Mouse (Mus musculus) natural killer cell, adult 2 months (primary cell): Measurements from ENCODE around the gene Terf2.

Experiments used
- DNase-seq, 2 experiments: peaks; one replicate each; pipeline ENCODE4 v3.0.0; 2022; ENCODE audit warnings: low spot score in 2 of 2

Terf2 gene

GRCm38 (mm10) chr8:107096366-107097036, at the start of gene Terf2:
Gene Terf2 (minus strand): TSS chr8:107096547.
- peak; percentile 89 to 93 for DNase-seq

- DNase-seq = no peak
These were observed 47.2 kb upstream of the Terf2 start for GRCm38 (mm10) chr8:107143501-107143900.

GRCm38 (mm10) chr8:107142539-107142938, 46.2 kb upstream of the Terf2 start:
- DNase-seq = no peak

- DNase-seq = no peak
These were observed 43.5 kb upstream of the Terf2 start for GRCm38 (mm10) chr8:107139704-107140470.

- no peak for DNase-seq
These were observed 42.0 kb upstream of the Terf2 start for GRCm38 (mm10) chr8:107138338-107138737.

- DNase-seq = no peak
These were observed 41.2 kb upstream of the Terf2 start for GRCm38 (mm10) chr8:107137591-107137990.

GRCm38 (mm10) chr8:107136003-107136612, 39.8 kb upstream of the Terf2 start:
- DNase-seq = no peak

- DNase-seq = no peak
These were observed 37.5 kb upstream of the Terf2 start for GRCm38 (mm10) chr8:107133881-107134280.

- DNase-seq = no peak
These were observed 36.5 kb upstream of the Terf2 start for GRCm38 (mm10) chr8:107132581-107133491.

- DNase-seq = no peak
These were observed 33.7 kb upstream of the Terf2 start for GRCm38 (mm10) chr8:107130028-107130427.

- DNase-seq = no peak
These were observed 33.1 kb upstream of the Terf2 start for GRCm38 (mm10) chr8:107129171-107130025.

- no peak for DNase-seq
These were observed 28.0 kb upstream of the Terf2 start for GRCm38 (mm10) chr8:107124343-107124742.

GRCm38 (mm10) chr8:107123063-107123614, 26.8 kb upstream of the Terf2 start:
- DNase-seq = no peak

- no peak for DNase-seq
These were observed 25.4 kb upstream of the Terf2 start for GRCm38 (mm10) chr8:107121681-107122291.

GRCm38 (mm10) chr8:107120806-107121205, 24.5 kb upstream of the Terf2 start:
- no peak for DNase-seq

GRCm38 (mm10) chr8:107119412-107119811, 23.1 kb upstream of the Terf2 start:
- no peak for DNase-seq

GRCm38 (mm10) chr8:107118803-107119233, 22.5 kb upstream of the Terf2 start:
- DNase-seq = no peak

GRCm38 (mm10) chr8:107117019-107117418, 20.7 kb upstream of the Terf2 start:
- DNase-seq = no peak

GRCm38 (mm10) chr8:107116023-107116422, 19.7 kb upstream of the Terf2 start:
- peak; percentile 53 to 72 for DNase-seq

GRCm38 (mm10) chr8:107115008-107115320, 18.6 kb upstream of the Terf2 start:
- no peak for DNase-seq
